Mouse (Mus musculus): Measurements from ENCODE around the gene Gm45213.

The Gm45213 gene

GRCm38 (mm10) chr7:66043552-66044459 lies at the start of gene Gm45213:
Gene Gm45213 (plus strand): TSS chr7:66043602.
- no peak for DNase-seq (ENCODE audit: low spot score)

GRCm38 (mm10) chr7:66001035-66001754 lies 42.2 kb upstream of the Gm45213 start:
- no peak for DNase-seq (ENCODE audit: low spot score)

GRCm38 (mm10) chr7:66001797-66002196 lies 41.6 kb upstream of the Gm45213 start:
- no peak for DNase-seq (ENCODE audit: low spot score)

GRCm38 (mm10) chr7:66003447-66003846 lies 40.0 kb upstream of the Gm45213 start:
- DNase-seq (ENCODE audit: low spot score) = no peak

GRCm38 (mm10) chr7:66003865-66004638 lies 39.4 kb upstream of the Gm45213 start:
- DNase-seq (ENCODE audit: low spot score) = no peak

GRCm38 (mm10) chr7:66005066-66005465 lies 38.3 kb upstream of the Gm45213 start:
- DNase-seq (ENCODE audit: low spot score) = no peak

GRCm38 (mm10) chr7:66008161-66008891 lies 35.1 kb upstream of the Gm45213 start:
- DNase-seq (ENCODE audit: low spot score) = no peak

- DNase-seq (ENCODE audit: low spot score) = no peak
Measured at GRCm38 (mm10) chr7:66008892-66009273, 34.5 kb upstream of the Gm45213 start.

- DNase-seq (ENCODE audit: low spot score) = no peak
Measured at GRCm38 (mm10) chr7:66010518-66010917, 32.9 kb upstream of the Gm45213 start.

- no peak for DNase-seq (ENCODE audit: low spot score)
Measured at GRCm38 (mm10) chr7:66027747-66028146, 15.7 kb upstream of the Gm45213 start.

- no peak for DNase-seq (ENCODE audit: low spot score)
Measured at GRCm38 (mm10) chr7:66028766-66029512, 14.5 kb upstream of the Gm45213 start.

- no peak for DNase-seq (ENCODE audit: low spot score)
Measured at GRCm38 (mm10) chr7:66036809-66037208, 6.6 kb upstream of the Gm45213 start.

- no peak for DNase-seq (ENCODE audit: low spot score)
Measured at GRCm38 (mm10) chr7:66038261-66038660, 5.1 kb upstream of the Gm45213 start.

- DNase-seq (ENCODE audit: low spot score) = no peak
Measured at GRCm38 (mm10) chr7:66038730-66039129, 4.7 kb upstream of the Gm45213 start.

- DNase-seq (ENCODE audit: low spot score) = no peak
Measured at GRCm38 (mm10) chr7:66040026-66040814, 3.2 kb upstream of the Gm45213 start.

GRCm38 (mm10) chr7:66044617-66045016 lies 1.2 kb downstream of the Gm45213 start:
- DNase-seq (ENCODE audit: low spot score) = no peak

GRCm38 (mm10) chr7:66046921-66047918 lies 3.8 kb downstream of the Gm45213 start:
- no peak for DNase-seq (ENCODE audit: low spot score)

- DNase-seq (ENCODE audit: low spot score) = no peak
Measured at GRCm38 (mm10) chr7:66047975-66048374, 4.6 kb downstream of the Gm45213 start.

Data from spleen, adult 12 weeks (tissue).